Mouse (Mus musculus): ENCODE data around the gene Krt83. TPM values are rescaled to one million over a fixed set of nuclear protein-coding genes. Genes with fewer than 3 reads are reported as not detected.
A peak's percentile ranks its signal among the peaks of the same experiment; 100 is the strongest.

The Krt83 gene
- polyA plus RNA-seq, 1 experiment from 2014 or later = not detected

- ATAC-seq = no peak
- Histone ChIP-seq H3K36me3 (ENCODE audit: control insufficient read depth, insufficient read depth, low read length) (no peaks in the 10 kb centered on the region), H3K9me3 (ENCODE audit: control insufficient read depth, low read length) (peaks cover 4% of the 10 kb centered on the region; the same call in 1 of the 2 replicates), H3K9ac (ENCODE audit: low read depth, low read length) (no peak overlapping the region), H3K4me1 (ENCODE audit: control insufficient read depth, insufficient read depth, low read depth, low read length) (no peaks in the 10 kb centered on the region), H3K27ac (ENCODE audit: low read depth, low read length) (no peak overlapping the region), H3K27me3 (replicated peaks; ENCODE audit: control insufficient read depth, insufficient read depth, low read length) (no peaks in the 10 kb centered on the region), H3K4me2 (ENCODE audit: low read length) (no peak overlapping the region), H3K4me3 (ENCODE audit: low read length) (no peak overlapping the region)
- WGBS = 89% methylated on average over 2 of the region's 2 CpGs
These were observed 36.0 kb downstream of the Krt83 start for GRCm38 (mm10) chr15:101455292-101455691.

- Histone ChIP-seq H3K27me3 (replicated peaks; ENCODE audit: control insufficient read depth, insufficient read depth, low read length) (no peaks in the 10 kb centered on the region), H3K4me2 (ENCODE audit: low read length) (no peak overlapping the region), H3K9me3 (ENCODE audit: control insufficient read depth, low read length) (peaks cover 4% of the 10 kb centered on the region; the same call in 1 of the 2 replicates), H3K9ac (ENCODE audit: low read depth, low read length) (no peak overlapping the region), H3K4me3 (ENCODE audit: low read length) (no peak overlapping the region), H3K27ac (ENCODE audit: low read depth, low read length) (no peak overlapping the region), H3K36me3 (ENCODE audit: control insufficient read depth, insufficient read depth, low read length) (no peaks in the 10 kb centered on the region), H3K4me1 (ENCODE audit: control insufficient read depth, insufficient read depth, low read depth, low read length) (no peaks in the 10 kb centered on the region)
- ATAC-seq = no peak
- 88% methylated on average over 8 of the region's 8 CpGs for WGBS
These were observed 36.5 kb downstream of the Krt83 start for GRCm38 (mm10) chr15:101454774-101455173.

- H3K36me3 ChIP-seq (ENCODE audit: control insufficient read depth, insufficient read depth, low read length) = no peaks in the 10 kb centered on the region
- H3K4me3 ChIP-seq (ENCODE audit: low read length) = no peak overlapping the region
- peaks cover 4% of the 10 kb centered on the region; the same call in 1 of the 2 replicates for H3K9me3 ChIP-seq (ENCODE audit: control insufficient read depth, low read length)
- H3K27ac ChIP-seq (ENCODE audit: low read depth, low read length) = no peak overlapping the region
- no peak overlapping the region for H3K9ac ChIP-seq (ENCODE audit: low read depth, low read length)
- 7% methylated on average over 12 of the region's 13 CpGs for WGBS
- no peaks in the 10 kb centered on the region for H3K27me3 ChIP-seq (replicated peaks; ENCODE audit: control insufficient read depth, insufficient read depth, low read length)
- no peaks in the 10 kb centered on the region for H3K4me1 ChIP-seq (ENCODE audit: control insufficient read depth, insufficient read depth, low read depth, low read length)
- H3K4me2 ChIP-seq (ENCODE audit: low read length) = peak overlapping the region; percentile 24
- no peak for ATAC-seq
These were observed 38.1 kb downstream of the Krt83 start for GRCm38 (mm10) chr15:101453093-101453736.

DNA sequence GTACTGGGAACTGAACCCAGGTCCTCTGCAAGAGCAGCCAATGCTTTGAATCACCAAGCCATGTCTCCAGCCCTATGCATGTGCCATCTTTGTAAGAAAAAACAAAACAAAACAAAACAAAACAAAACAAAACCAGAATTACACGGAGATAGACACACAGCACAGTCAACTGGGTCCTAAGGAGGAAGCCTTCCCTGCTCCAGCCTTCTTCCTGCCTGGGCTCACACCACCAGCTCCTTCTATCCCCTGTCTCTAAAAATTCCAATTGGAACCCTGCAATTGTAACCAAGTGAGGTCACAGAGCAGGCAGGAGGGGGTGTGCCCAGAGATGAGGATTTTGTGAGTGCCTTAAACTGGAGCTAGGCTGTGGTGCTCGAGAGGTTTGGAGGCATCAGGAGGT lies 43.9 kb downstream of the Krt83 start, which contains the start of gene Krt88:
Gene Krt88, plus strand, starts transcription at position 301 of the 400 bp plus-strand sequence.
- H3K9me3 ChIP-seq (ENCODE audit: control insufficient read depth, low read length) = no peaks in the 10 kb centered on the region
- H3K4me2 ChIP-seq (ENCODE audit: low read length) = no peak within 1 kb of the TSS
- no peak within 1 kb of the TSS for H3K27ac ChIP-seq (ENCODE audit: low read depth, low read length)
- H3K27me3 ChIP-seq (replicated peaks; ENCODE audit: control insufficient read depth, insufficient read depth, low read length) = no peaks in the 10 kb centered on the region
- WGBS = 77% methylated on average over 2 of the region's 2 CpGs
- H3K4me3 ChIP-seq (ENCODE audit: low read length) = no peak within 1 kb of the TSS
- H3K4me1 ChIP-seq (ENCODE audit: control insufficient read depth, insufficient read depth, low read depth, low read length) = no peaks in the 10 kb centered on the region
- H3K9ac ChIP-seq (ENCODE audit: low read depth, low read length) = no peak within 1 kb of the TSS
- no peaks in the 10 kb centered on the region for H3K36me3 ChIP-seq (ENCODE audit: control insufficient read depth, insufficient read depth, low read length)
- ATAC-seq = no peak

- H3K36me3 ChIP-seq (ENCODE audit: control insufficient read depth, insufficient read depth, low read length) = no peaks in the 10 kb centered on the region
- 70% methylated on average over 11 of the region's 11 CpGs for WGBS
- no peak for ATAC-seq
- no peak overlapping the region for H3K4me3 ChIP-seq (ENCODE audit: low read length)
- no peaks in the 10 kb centered on the region for H3K4me1 ChIP-seq (ENCODE audit: control insufficient read depth, insufficient read depth, low read depth, low read length)
- H3K4me2 ChIP-seq (ENCODE audit: low read length) = no peak overlapping the region
- no peak overlapping the region for H3K9ac ChIP-seq (ENCODE audit: low read depth, low read length)
- H3K9me3 ChIP-seq (ENCODE audit: control insufficient read depth, low read length) = no peaks in the 10 kb centered on the region
- H3K27me3 ChIP-seq (replicated peaks; ENCODE audit: control insufficient read depth, insufficient read depth, low read length) = no peaks in the 10 kb centered on the region
- H3K27ac ChIP-seq (ENCODE audit: low read depth, low read length) = no peak overlapping the region
These were observed 44.7 kb downstream of the Krt83 start for GRCm38 (mm10) chr15:101446572-101446971.

GRCm38 (mm10) chr15:101440837-101441236 lies 50.5 kb downstream of the Krt83 start:
- Histone ChIP-seq H3K4me3 (ENCODE audit: low read length) (no peak overlapping the region), H3K9me3 (ENCODE audit: control insufficient read depth, low read length) (no peaks in the 10 kb centered on the region), H3K27me3 (replicated peaks; ENCODE audit: control insufficient read depth, insufficient read depth, low read length) (peaks cover 16% of the 10 kb centered on the region), H3K9ac (ENCODE audit: low read depth, low read length) (no peak overlapping the region), H3K27ac (ENCODE audit: low read depth, low read length) (no peak overlapping the region), H3K4me2 (ENCODE audit: low read length) (no peak overlapping the region), H3K36me3 (ENCODE audit: control insufficient read depth, insufficient read depth, low read length) (no peaks in the 10 kb centered on the region), H3K4me1 (ENCODE audit: control insufficient read depth, insufficient read depth, low read depth, low read length) (peaks cover 3% of the 10 kb centered on the region; the same call in 1 of the 2 replicates)
- WGBS = 78% methylated on average over 4 of the region's 4 CpGs
- no peak for ATAC-seq

GRCm38 (mm10) chr15:101438555-101438954 lies 52.8 kb downstream of the Krt83 start, which contains the start of gene Krt87:
TSS of gene Krt87 (minus strand) at chr15:101438804.
- Histone ChIP-seq H3K4me2 (ENCODE audit: low read length) (peak within 1 kb of the TSS; percentile 69), H3K27ac (ENCODE audit: low read depth, low read length) (no peak within 1 kb of the TSS), H3K4me1 (ENCODE audit: control insufficient read depth, insufficient read depth, low read depth, low read length) (peaks cover 3% of the 10 kb centered on the region; the same call in 1 of the 2 replicates), H3K9ac (ENCODE audit: low read depth, low read length) (peak within 1 kb of the TSS; percentile 47), H3K4me3 (ENCODE audit: low read length) (peak within 1 kb of the TSS; percentile 43), H3K9me3 (ENCODE audit: control insufficient read depth, low read length) (no peaks in the 10 kb centered on the region), H3K27me3 (replicated peaks; ENCODE audit: control insufficient read depth, insufficient read depth, low read length) (peaks cover 16% of the 10 kb centered on the region), H3K36me3 (ENCODE audit: control insufficient read depth, insufficient read depth, low read length) (no peaks in the 10 kb centered on the region)
- no peak for ATAC-seq
- under 1% methylated on average over 29 of the region's 34 CpGs for WGBS

DNA sequence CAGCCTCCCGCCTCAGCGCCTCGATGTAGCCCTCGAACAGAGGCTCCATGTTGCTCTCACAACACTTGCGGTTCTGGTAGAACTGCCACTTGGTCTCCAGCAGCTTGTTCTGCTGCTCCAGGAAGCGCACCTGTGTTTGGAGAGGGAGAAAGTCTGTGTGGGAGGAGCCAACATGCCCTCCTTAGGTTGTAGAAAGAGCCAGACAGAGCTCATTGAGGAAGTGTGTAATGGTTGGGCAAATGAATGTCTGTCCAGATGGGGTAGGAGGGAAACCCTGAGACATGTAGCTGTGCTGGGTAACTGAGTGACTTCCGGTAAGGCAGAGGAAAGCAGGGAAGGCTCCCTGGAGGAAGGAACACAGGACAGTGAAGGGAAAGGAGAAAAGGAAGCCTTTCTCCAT lies 54.7 kb downstream of the Krt83 start:
- ATAC-seq = no peak
- H3K4me2 ChIP-seq (ENCODE audit: low read length) = no peak overlapping the region
- peaks cover 3% of the 10 kb centered on the region; the same call in 1 of the 2 replicates for H3K4me1 ChIP-seq (ENCODE audit: control insufficient read depth, insufficient read depth, low read depth, low read length)
- H3K27ac ChIP-seq (ENCODE audit: low read depth, low read length) = no peak overlapping the region
- 94% methylated on average over 4 of the region's 7 CpGs for WGBS
- peaks cover 16% of the 10 kb centered on the region for H3K27me3 ChIP-seq (replicated peaks; ENCODE audit: control insufficient read depth, insufficient read depth, low read length)
- no peaks in the 10 kb centered on the region for H3K36me3 ChIP-seq (ENCODE audit: control insufficient read depth, insufficient read depth, low read length)
- H3K9me3 ChIP-seq (ENCODE audit: control insufficient read depth, low read length) = no peaks in the 10 kb centered on the region
- no peak overlapping the region for H3K9ac ChIP-seq (ENCODE audit: low read depth, low read length)
- H3K4me3 ChIP-seq (ENCODE audit: low read length) = no peak overlapping the region
